Mouse (Mus musculus): ENCODE data around the gene Qsox2. TPM values are rescaled to one million over a fixed set of nuclear protein-coding genes. Genes with fewer than 3 reads are reported as not detected.

Gene Qsox2
- polyA plus RNA-seq, 1 experiment: 20.7 TPM

DNA sequence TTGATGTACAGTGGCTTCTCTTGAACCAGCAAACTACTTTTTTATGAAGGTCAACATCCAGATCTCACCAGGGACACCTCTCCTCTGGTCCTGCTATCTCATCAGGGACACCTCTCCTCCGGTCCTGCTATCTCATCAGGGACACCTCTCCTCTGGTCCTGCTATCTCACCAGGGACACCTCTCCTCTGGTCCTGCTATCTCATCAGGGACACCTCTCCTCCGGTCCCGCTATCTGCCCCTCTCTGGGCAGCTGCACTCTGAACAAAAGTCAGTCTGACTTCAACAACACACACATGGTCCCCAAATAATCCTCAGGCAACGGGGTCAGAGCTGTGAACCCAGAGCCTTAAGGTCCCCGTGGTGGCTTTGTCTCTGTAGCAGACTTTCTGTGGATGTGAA lies 60.6 kb downstream of the Qsox2 start:
- Histone ChIP-seq H3K27ac (ENCODE audit: insufficient read depth, low read length) (no peak overlapping the region), H3K4me1 (ENCODE audit: control insufficient read depth, insufficient read depth, low read length) (peaks cover 5% of the 10 kb centered on the region), H3K4me3 (replicated peaks; ENCODE audit: insufficient read depth, low read depth, low read length) (no peak overlapping the region), H3K27me3 (ENCODE audit: control insufficient read depth, insufficient read depth, low read length) (no peaks in the 10 kb centered on the region)
- WGBS: 75% methylated on average over 5 of the region's 5 CpGs
- no peak for DNase-seq
- TF ChIP-seq POLR2A (IDR thresholded peaks at IDR 0.05; ENCODE audit: borderline replicate concordance, insufficient read depth, low read length): no peak
- no peak for TF ChIP-seq CTCF (IDR thresholded peaks at IDR 0.05; ENCODE audit: borderline replicate concordance, insufficient read depth, low read depth, low read length)

DNA sequence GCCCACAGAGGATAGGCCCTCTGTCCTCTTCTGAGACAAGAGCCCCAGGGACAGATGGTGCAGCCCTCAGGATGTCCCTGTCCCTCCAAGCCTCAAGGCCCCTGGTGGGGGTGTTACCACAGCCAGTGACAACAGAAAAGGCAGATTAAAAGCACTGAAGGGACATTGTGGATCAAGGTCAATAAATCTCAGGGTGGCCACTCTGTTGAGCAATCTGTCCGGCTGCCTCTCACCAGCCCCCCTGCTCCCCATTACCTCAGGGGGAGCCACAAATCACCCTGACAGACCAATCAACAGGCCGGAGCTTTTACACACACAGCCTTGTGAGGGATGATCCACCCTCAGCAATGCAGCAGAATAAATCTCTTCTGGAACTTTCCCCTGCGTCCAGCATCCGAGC lies 62.1 kb downstream of the Qsox2 start:
- no peak overlapping the region for H3K27ac ChIP-seq (ENCODE audit: insufficient read depth, low read length)
- 11% methylated on average over 4 of the region's 4 CpGs for WGBS
- H3K27me3 ChIP-seq (ENCODE audit: control insufficient read depth, insufficient read depth, low read length): no peaks in the 10 kb centered on the region
- no peak overlapping the region for H3K4me3 ChIP-seq (replicated peaks; ENCODE audit: insufficient read depth, low read depth, low read length)
- H3K4me1 ChIP-seq (ENCODE audit: control insufficient read depth, insufficient read depth, low read length): peaks cover 5% of the 10 kb centered on the region
- TF ChIP-seq CTCF (IDR thresholded peaks at IDR 0.05; ENCODE audit: borderline replicate concordance, insufficient read depth, low read depth, low read length): no peak
- DNase-seq: peak in 1 of 2 experiments; percentile 45

DNA sequence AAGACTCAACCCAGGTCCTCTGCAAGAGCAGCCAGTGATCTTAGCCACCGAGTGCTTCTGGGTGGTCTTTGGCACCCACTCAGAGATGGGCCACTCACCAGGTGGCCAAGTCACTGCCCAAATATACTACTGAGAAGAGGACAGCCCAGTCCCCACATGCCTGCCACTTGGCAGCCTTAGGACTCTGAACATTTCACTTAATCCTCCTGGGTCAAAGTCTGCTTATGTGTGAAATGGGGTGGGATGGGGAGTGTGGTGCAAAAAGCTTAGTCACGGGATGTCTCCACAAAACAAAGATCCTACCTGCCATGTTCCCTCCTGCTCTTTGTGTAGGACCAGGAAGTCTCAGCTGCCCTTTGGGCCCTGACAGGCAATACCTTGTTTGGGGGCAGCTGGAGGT lies 65.2 kb downstream of the Qsox2 start:
- Histone ChIP-seq H3K4me3 (replicated peaks; ENCODE audit: insufficient read depth, low read depth, low read length) (no peak overlapping the region), H3K27me3 (ENCODE audit: control insufficient read depth, insufficient read depth, low read length) (no peaks in the 10 kb centered on the region), H3K4me1 (ENCODE audit: control insufficient read depth, insufficient read depth, low read length) (peaks cover 5% of the 10 kb centered on the region), H3K27ac (ENCODE audit: insufficient read depth, low read length) (no peak overlapping the region)
- 57% methylated on average over 2 of the region's 2 CpGs for WGBS
- DNase-seq: no peak
- TF ChIP-seq POLR2A (IDR thresholded peaks at IDR 0.05; ENCODE audit: borderline replicate concordance, insufficient read depth, low read length) (no peak), CTCF (IDR thresholded peaks at IDR 0.05; ENCODE audit: borderline replicate concordance, insufficient read depth, low read depth, low read length) (no peak)

DNA sequence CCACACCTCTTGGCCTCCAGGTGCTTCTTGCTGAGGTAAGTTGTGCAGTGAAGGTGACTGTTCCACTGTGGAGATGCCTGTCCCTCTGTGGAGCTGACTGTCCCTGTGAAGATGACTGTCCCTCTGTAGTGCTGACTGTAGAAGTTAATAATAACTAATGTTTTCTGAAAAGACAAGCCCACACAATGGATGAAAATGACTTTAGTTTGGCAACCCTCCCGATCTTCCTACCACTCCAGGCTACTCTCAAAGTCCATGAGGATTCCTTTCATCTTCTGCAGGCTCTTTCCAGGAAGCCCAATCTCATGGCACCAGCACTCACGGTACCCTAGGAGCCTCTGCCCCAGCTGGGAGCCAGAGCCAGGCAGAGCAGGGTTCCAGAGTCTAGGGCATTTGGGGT lies 66.9 kb downstream of the Qsox2 start:
- TF ChIP-seq POLR2A (IDR thresholded peaks at IDR 0.05; ENCODE audit: borderline replicate concordance, insufficient read depth, low read length) (no peak), CTCF (IDR thresholded peaks at IDR 0.05; ENCODE audit: borderline replicate concordance, insufficient read depth, low read depth, low read length) (no peak)
- Histone ChIP-seq H3K4me1 (ENCODE audit: control insufficient read depth, insufficient read depth, low read length) (peaks cover 5% of the 10 kb centered on the region), H3K27me3 (ENCODE audit: control insufficient read depth, insufficient read depth, low read length) (no peaks in the 10 kb centered on the region), H3K4me3 (replicated peaks; ENCODE audit: insufficient read depth, low read depth, low read length) (no peak overlapping the region), H3K27ac (ENCODE audit: insufficient read depth, low read length) (no peak overlapping the region)
- WGBS: 76% methylated on average over 2 of the region's 2 CpGs
- no peak for DNase-seq

DNA sequence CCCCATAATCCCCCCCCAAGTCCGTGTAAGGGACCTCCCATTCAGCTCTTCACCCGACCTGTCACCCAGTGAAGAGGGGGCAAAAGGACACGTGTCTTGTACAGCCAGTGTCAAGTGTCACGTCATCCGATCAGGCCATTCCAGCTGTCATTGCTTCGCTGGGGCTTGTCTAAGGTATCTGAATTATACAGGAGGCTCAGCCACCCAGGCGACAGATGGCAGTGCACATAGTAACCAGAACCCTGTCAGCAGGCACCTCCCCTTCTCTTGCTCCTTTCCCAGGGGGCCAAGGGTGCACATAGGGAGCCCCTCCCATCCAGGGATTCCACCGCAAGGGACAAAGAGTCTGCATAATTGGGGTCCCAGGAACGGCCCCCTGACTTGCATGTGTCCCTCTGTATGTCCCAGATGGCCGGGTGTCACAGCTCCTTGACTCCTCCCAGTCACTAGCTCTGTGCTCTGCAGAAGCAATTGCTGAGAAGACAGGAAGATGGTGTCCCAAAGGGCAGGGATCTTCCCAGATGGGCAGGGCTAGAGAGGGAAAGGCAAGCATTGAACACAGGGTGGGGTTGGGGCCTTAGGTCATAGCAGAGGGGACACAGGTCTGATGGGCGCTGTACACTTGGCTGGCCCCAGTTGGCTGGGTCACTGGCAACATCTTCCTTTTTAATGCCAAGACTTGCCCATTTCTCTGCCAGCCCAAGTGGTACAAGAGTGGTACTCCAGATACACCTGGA lies 68.3 kb downstream of the Qsox2 start:
- no peaks in the 10 kb centered on the region for H3K27me3 ChIP-seq (ENCODE audit: control insufficient read depth, insufficient read depth, low read length)
- H3K4me1 ChIP-seq (ENCODE audit: control insufficient read depth, insufficient read depth, low read length): no peaks in the 10 kb centered on the region
- TF ChIP-seq POLR2A (IDR thresholded peaks at IDR 0.05; ENCODE audit: borderline replicate concordance, insufficient read depth, low read length) (no peak), CTCF (IDR thresholded peaks at IDR 0.05; ENCODE audit: borderline replicate concordance, insufficient read depth, low read depth, low read length) (no peak)
- WGBS: 45% methylated on average over 11 of the region's 11 CpGs
- no peak overlapping the region for H3K4me3 ChIP-seq (replicated peaks; ENCODE audit: insufficient read depth, low read depth, low read length)
- no peak for DNase-seq
- no peak overlapping the region for H3K27ac ChIP-seq (ENCODE audit: insufficient read depth, low read length)

DNA sequence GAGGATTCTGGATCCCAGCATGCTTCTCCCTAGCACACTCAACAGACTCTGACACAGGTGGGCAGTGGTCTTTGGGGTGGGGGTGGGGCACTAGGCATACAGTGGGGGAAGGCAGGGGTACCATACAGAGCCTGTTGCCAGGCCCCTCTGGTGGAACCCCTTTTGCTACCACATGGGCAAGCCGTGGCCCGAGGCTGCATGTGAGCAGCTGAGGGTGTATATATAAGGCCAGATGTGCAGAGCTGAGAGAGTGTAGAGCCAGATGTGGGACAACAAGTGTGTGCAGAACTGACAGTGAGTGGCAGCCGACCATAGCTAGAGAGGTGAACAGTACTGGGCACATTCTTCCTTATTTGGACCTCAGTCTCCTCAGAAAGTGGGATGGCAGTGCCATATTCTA lies 70.4 kb downstream of the Qsox2 start:
- Histone ChIP-seq H3K4me1 (ENCODE audit: control insufficient read depth, insufficient read depth, low read length) (no peaks in the 10 kb centered on the region), H3K27ac (ENCODE audit: insufficient read depth, low read length) (no peak overlapping the region), H3K27me3 (ENCODE audit: control insufficient read depth, insufficient read depth, low read length) (no peaks in the 10 kb centered on the region), H3K4me3 (replicated peaks; ENCODE audit: insufficient read depth, low read depth, low read length) (no peak overlapping the region)
- TF ChIP-seq POLR2A (IDR thresholded peaks at IDR 0.05; ENCODE audit: borderline replicate concordance, insufficient read depth, low read length): no peak
- no peak for TF ChIP-seq CTCF (IDR thresholded peaks at IDR 0.05; ENCODE audit: borderline replicate concordance, insufficient read depth, low read depth, low read length)
- no peak for DNase-seq
- WGBS: 86% methylated on average over 3 of the region's 3 CpGs

Other genes starting within 250 kb of the Qsox2 start
- gene Ubac1, start 215.8 kb downstream of the Qsox2 start, polyA plus RNA-seq (2012; rRNA removed): 92.2 and 101 TPM in 2 replicates
- gene Nacc2, start 114.3 kb downstream of the Qsox2 start, polyA plus RNA-seq (2012; rRNA removed): 117 and 124 TPM in 2 replicates
- 1.1 and 1.3 TPM in 2 replicates for gene Lhx3, start 29.2 kb downstream of the Qsox2 start, polyA plus RNA-seq (2012; rRNA removed)
- 2.7 and 3.0 TPM in 2 replicates for gene Ccdc187, start 57.0 kb upstream of the Qsox2 start, polyA plus RNA-seq (2012; rRNA removed)
- gene Gpsm1, start 78.0 kb upstream of the Qsox2 start, polyA plus RNA-seq (2012; rRNA removed): 126 and 137 TPM in 2 replicates
- gene Dnlz, start 114.6 kb upstream of the Qsox2 start, polyA plus RNA-seq (2012; rRNA removed): 32.6 and 34.9 TPM in 2 replicates
- 5.7 and 6.2 TPM in 2 replicates for gene Card9, start 123.4 kb upstream of the Qsox2 start, polyA plus RNA-seq (2012; rRNA removed)
- gene Snapc4, start 143.1 kb upstream of the Qsox2 start, polyA plus RNA-seq (2012; rRNA removed): 59.2 and 63.9 TPM in 2 replicates
- gene Entr1, start 151.8 kb upstream of the Qsox2 start, polyA plus RNA-seq (2012; rRNA removed): 288 and 289 TPM in 2 replicates
- gene Pmpca, start 151.8 kb upstream of the Qsox2 start, polyA plus RNA-seq (2012; rRNA removed): 98.2 and 104 TPM in 2 replicates
- gene Inpp5e, start 171.7 kb upstream of the Qsox2 start, polyA plus RNA-seq (2012; rRNA removed): 60.2 and 67.9 TPM in 2 replicates
- gene Sec16a, start 207.7 kb upstream of the Qsox2 start, polyA plus RNA-seq (2012; rRNA removed): 43.2 and 44.6 TPM in 2 replicates

All from cerebellum, adult 2 months (tissue).